Mouse (Mus musculus) liver, embryonic 11.5 days (tissue): ENCODE measurements around the gene Gm20479. TPM values are rescaled to one million over a fixed set of nuclear protein-coding genes. Genes with fewer than 3 reads are reported as not detected.
A peak's percentile ranks its signal among the peaks of the same experiment; 100 is the strongest.

ENCODE experiments used
- ATAC-seq: fragments of 200-750 bp; cut with Nextera tagmentation; replicated peaks from 2 replicates; pipeline ENCODE4 v1.8.0; 2017; ENCODE audit warnings: moderate number of reproducible peaks, mild to moderate bottlenecking, moderate TSS enrichment, moderate library complexity; ENCODE audit not compliant: low FRiP score
- DNase-seq: peaks from one replicate; pipeline ENCODE4 v3.0.0-alpha.2; 2017; ENCODE audit warnings: low spot score
- H3K27ac ChIP-seq: fragments of 300-500 bp; sonication (generic); 2 replicates; pipeline ENCODE4 v1.5.1; 2014; ENCODE audit warnings: mild to moderate bottlenecking, low read depth, low read length, control low read depth
- H3K27me3 ChIP-seq: fragments of 300-500 bp; sonication (generic); replicated peaks from 2 replicates; pipeline ENCODE4 v1.6.1; 2014; ENCODE audit warnings: low read length, mixed read lengths; ENCODE audit not compliant: control insufficient read depth, insufficient read depth
- H3K36me3 ChIP-seq: fragments of 300-500 bp; sonication (generic); 2 replicates; pipeline ENCODE4 v1.6.1; 2014; ENCODE audit warnings: mild to moderate bottlenecking, low read length, moderate library complexity, mixed read lengths; ENCODE audit not compliant: control insufficient read depth, insufficient read depth
- H3K4me1 ChIP-seq: fragments of 300-500 bp; sonication (generic); replicated peaks from 2 replicates; pipeline ENCODE4 v1.6.1; 2014; ENCODE audit warnings: low read length, mixed read lengths; ENCODE audit not compliant: control insufficient read depth, insufficient read depth
- H3K4me2 ChIP-seq: fragments of 300-500 bp; sonication (generic); 2 replicates; pipeline ENCODE4 v1.6.1; 2014; ENCODE audit warnings: mild to moderate bottlenecking, control low read depth, moderate library complexity
- H3K4me3 ChIP-seq: fragments of 300-500 bp; sonication (generic); 2 replicates; pipeline ENCODE4 v1.5.1; 2014; ENCODE audit warnings: low read depth, low read length, control low read depth
- H3K9ac ChIP-seq: fragments of 300-500 bp; sonication (generic); 2 replicates; pipeline ENCODE4 v1.6.1; 2014; ENCODE audit warnings: low read depth, low read length, control low read depth
- H3K9me3 ChIP-seq: fragments of 300-500 bp; sonication (generic); 2 replicates; pipeline ENCODE4 v1.6.1; 2016; ENCODE audit warnings: low read length, inconsistent platforms, mixed read lengths; ENCODE audit not compliant: control insufficient read depth
- WGBS: fragments of 180-500 bp; shearing (Covaris S2); extraction: QIAGEN DNeasy Blood & Tissue Kit; methylation state at CpG from one replicate; pipeline ENCODE4 v1.1.7; 2014; 5-methylcytosine and 5-hydroxymethylcytosine counted together
- polyA plus RNA-seq: library from polyadenylated mRNA; unstranded; fragments of >200 nt; fragmentation: Nextera tagmentation; extraction: Ambion mirVana; gene quantifications from 2 replicates; pipeline ENCODE4 v1.2.1, GENCODE M21; 2014

The Gm20479 gene
- polyA plus RNA-seq, 1 experiment from 2014 or later, result 1.2 TPM

DNA sequence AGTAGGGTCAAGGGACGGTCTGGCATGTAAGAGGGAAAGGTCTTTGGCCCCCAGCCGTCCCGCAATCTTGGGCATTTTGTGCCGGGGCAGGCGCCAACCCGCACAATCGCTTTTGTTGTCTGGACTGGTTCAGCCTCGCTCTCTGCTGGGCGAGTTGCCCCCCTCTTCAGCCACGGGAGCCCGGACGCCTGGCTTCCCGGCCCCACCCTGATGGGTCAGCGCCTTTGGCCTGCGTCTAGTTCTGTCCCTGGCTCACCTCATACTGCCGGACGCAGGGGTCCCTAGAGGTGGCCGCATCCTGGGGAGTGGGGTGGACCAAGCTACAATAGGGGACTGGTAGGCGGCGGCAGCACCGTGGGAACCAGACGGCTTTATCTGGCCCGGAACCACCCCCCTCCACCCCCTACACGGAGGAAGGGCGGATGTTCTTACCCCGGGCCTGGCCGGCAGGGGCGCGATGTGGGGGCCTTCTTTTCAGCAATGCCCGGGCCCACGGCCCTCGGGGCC lies 22.8 kb downstream of the Gm20479 start:
- H3K4me2 ChIP-seq, result peak overlapping the region; percentile 71
- H3K27me3 ChIP-seq, result peaks cover 99% of the 10 kb centered on the region
- no peak for ATAC-seq
- no peaks in the 10 kb centered on the region for H3K9me3 ChIP-seq
- H3K4me1 ChIP-seq, result peaks cover 31% of the 10 kb centered on the region
- H3K36me3 ChIP-seq, result no peaks in the 10 kb centered on the region
- whole genome bisulfite sequencing, result 4% methylated on average over 32 of the region's 32 CpGs
- H3K27ac ChIP-seq, result no peak overlapping the region
- peak overlapping the region; percentile 6; the same call in 1 of the 2 replicates for H3K4me3 ChIP-seq
- no peak overlapping the region for H3K9ac ChIP-seq
- no peak for DNase-seq

GRCm38 (mm10) chr7:27333316-27333941 lies 23.8 kb downstream of the Gm20479 start:
- peak overlapping the region; percentile 49; the same call in 1 of the 2 replicates for H3K9ac ChIP-seq
- peaks cover 31% of the 10 kb centered on the region for H3K4me1 ChIP-seq
- DNase-seq (no peak), ATAC-seq (no peak)
- H3K4me3 ChIP-seq, result peak overlapping the region; percentile 50
- peaks cover 100% of the 10 kb centered on the region for H3K27me3 ChIP-seq
- H3K9me3 ChIP-seq, result no peaks in the 10 kb centered on the region
- H3K27ac ChIP-seq, result no peak overlapping the region
- peak overlapping the region; percentile 71 for H3K4me2 ChIP-seq
- no peaks in the 10 kb centered on the region for H3K36me3 ChIP-seq
- 2% methylated on average over 45 of the region's 77 CpGs for WGBS

DNA sequence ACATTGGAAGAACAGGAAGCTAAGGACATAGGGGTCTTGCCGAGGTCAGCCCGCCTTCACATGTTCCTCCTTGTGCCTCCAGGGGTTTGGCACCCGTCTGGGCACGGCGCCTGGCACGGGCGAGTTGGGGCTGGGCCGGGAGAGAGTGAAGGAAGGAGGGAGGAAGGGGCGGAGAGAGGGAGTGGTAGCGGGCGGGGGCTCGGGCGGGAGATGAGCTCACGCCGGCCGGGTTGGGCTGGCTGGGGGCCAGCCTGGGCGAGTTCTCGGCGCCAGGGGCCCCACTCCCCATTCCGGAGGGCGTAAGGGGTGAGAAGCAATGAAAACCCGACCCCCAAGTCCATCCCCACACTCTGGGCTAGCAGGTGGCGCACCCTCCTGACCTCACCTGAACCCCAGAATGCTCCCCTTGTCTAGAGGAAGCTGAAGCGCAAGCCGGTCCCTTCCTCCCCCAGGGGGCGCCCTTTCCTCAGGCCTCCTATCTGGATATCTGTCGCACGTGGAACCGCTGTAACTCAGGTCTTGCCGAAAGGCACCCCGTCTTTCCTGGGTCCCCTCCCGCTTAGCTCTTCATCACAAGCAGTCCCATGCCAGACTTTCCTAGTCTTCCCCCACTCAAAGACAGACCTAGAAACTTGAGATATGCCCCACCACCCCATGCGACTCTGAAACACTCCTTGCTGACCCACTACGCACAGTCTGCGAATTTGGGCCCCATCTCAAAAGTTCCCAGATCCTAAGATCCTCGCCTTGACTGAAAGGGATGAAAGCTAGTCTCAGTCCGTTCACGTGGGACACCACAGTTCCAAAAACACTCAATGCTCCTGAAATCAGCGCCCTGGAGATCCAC lies 24.6 kb downstream of the Gm20479 start:
- DNase-seq (peak; percentile 75), ATAC-seq (no peak)
- Histone ChIP-seq H3K27ac (no peak overlapping the region), H3K4me2 (peak overlapping the region; percentile 71), H3K4me1 (peaks cover 31% of the 10 kb centered on the region), H3K36me3 (no peaks in the 10 kb centered on the region), H3K9ac (no peak overlapping the region), H3K4me3 (peak overlapping the region; percentile 50), H3K27me3 (peaks cover 100% of the 10 kb centered on the region), H3K9me3 (no peaks in the 10 kb centered on the region)
- 1% methylated on average over 36 of the region's 39 CpGs for WGBS

- Histone ChIP-seq H3K4me3 (peak overlapping the region; percentile 50; the same call in 1 of the 2 replicates), H3K9me3 (no peaks in the 10 kb centered on the region), H3K27ac (no peak overlapping the region), H3K4me2 (peak overlapping the region; percentile 71), H3K36me3 (no peaks in the 10 kb centered on the region), H3K27me3 (peaks cover 100% of the 10 kb centered on the region), H3K9ac (no peak overlapping the region), H3K4me1 (peaks cover 31% of the 10 kb centered on the region)
- WGBS, result 11% methylated on average over 8 of the region's 8 CpGs
- DNase-seq, result no peak
- ATAC-seq, result no peak
Observed at GRCm38 (mm10) chr7:27331854-27332253, 25.4 kb downstream of the Gm20479 start.

DNA sequence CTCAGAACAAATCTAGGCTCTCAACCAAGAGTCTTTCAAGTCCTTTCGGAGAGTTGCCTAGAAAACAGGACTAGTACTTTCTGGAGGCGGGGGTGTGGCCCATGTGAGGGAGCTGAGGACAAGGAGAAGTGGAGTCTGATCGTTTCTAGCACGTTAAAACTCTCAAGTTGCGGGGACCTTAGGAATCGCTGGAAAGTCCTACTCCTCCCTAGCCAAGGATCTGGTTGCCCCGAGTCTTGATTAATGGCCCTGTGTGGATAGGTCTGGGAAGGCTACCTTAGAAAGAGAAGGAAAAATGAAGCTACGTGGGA lies 25.7 kb downstream of the Gm20479 start:
- H3K36me3 ChIP-seq, result no peaks in the 10 kb centered on the region
- ATAC-seq (no peak), DNase-seq (no peak)
- no peak overlapping the region for H3K27ac ChIP-seq
- H3K27me3 ChIP-seq, result peaks cover 100% of the 10 kb centered on the region
- peaks cover 31% of the 10 kb centered on the region for H3K4me1 ChIP-seq
- peak overlapping the region; percentile 49; the same call in 1 of the 2 replicates for H3K4me3 ChIP-seq
- H3K9ac ChIP-seq, result no peak overlapping the region
- WGBS, result 5% methylated on average over 8 of the region's 8 CpGs
- H3K4me2 ChIP-seq, result peak overlapping the region; percentile 84
- H3K9me3 ChIP-seq, result no peaks in the 10 kb centered on the region

- Histone ChIP-seq H3K4me1 (peaks cover 31% of the 10 kb centered on the region), H3K9ac (no peak overlapping the region), H3K4me3 (peak overlapping the region; percentile 49), H3K36me3 (no peaks in the 10 kb centered on the region), H3K9me3 (no peaks in the 10 kb centered on the region), H3K4me2 (peak overlapping the region; percentile 84), H3K27me3 (peaks cover 100% of the 10 kb centered on the region), H3K27ac (0 out of 2 replicates have a peak overlapping the region, but pooled peaks have one; percentile 11)
- WGBS, result 2% methylated on average over 39 of the region's 39 CpGs
- peak; percentile 86 for DNase-seq
- peak; percentile 69 for ATAC-seq
Observed at GRCm38 (mm10) chr7:27330709-27331540, 26.3 kb downstream of the Gm20479 start.

GRCm38 (mm10) chr7:27329981-27330380 lies 27.2 kb downstream of the Gm20479 start:
- Histone ChIP-seq H3K9me3 (no peaks in the 10 kb centered on the region), H3K36me3 (no peaks in the 10 kb centered on the region), H3K27ac (no peak overlapping the region), H3K4me3 (peak overlapping the region; percentile 49; the same call in 1 of the 2 replicates), H3K4me1 (peaks cover 31% of the 10 kb centered on the region), H3K9ac (no peak overlapping the region), H3K4me2 (peak overlapping the region; percentile 84), H3K27me3 (peaks cover 100% of the 10 kb centered on the region)
- DNase-seq (no peak), ATAC-seq (no peak)
- WGBS, result 18% methylated on average over 17 of the region's 17 CpGs

DNA sequence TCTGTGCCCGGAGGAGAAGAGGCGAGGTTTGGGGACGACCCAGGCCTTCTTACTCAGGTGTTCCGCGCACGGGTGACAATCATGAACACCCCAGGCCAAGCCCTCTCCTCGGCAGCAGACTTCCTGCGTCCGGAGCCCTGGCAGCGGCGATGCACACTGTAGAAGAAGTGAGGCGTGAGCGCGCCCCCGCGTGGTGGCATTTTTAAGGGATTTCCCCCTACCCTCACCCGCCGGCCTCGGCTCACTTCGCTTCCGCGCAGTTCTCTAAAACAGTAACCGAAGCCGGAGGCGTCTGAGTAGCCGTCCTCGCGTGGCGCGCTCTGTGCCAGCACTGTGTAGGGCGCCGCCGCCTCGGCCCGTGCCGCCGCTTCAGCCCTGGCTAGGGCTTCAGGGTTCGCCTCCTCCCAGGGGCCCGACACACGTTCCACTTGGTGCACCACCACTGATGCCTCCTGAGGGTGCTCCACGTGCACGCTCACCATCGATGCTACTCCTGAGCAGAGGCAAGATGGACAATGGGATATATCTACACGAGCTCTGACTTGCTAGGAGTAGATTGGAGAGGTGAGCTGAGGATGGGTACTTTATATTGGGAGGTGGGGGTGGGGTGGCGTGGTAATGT lies 27.8 kb downstream of the Gm20479 start:
- H3K9ac ChIP-seq, result no peak overlapping the region
- H3K9me3 ChIP-seq, result no peaks in the 10 kb centered on the region
- DNase-seq (peak; percentile 82), ATAC-seq (peak; percentile 30; the same call in 1 of the 2 replicates)
- H3K36me3 ChIP-seq, result no peaks in the 10 kb centered on the region
- H3K27me3 ChIP-seq, result peaks cover 100% of the 10 kb centered on the region
- peak overlapping the region; percentile 84 for H3K4me2 ChIP-seq
- H3K27ac ChIP-seq, result no peak overlapping the region
- 4% methylated on average over 45 of the region's 45 CpGs for WGBS
- H3K4me1 ChIP-seq, result peaks cover 28% of the 10 kb centered on the region
- peak overlapping the region; percentile 21; the same call in 1 of the 2 replicates for H3K4me3 ChIP-seq
